Mouse (Mus musculus) heart, embryonic 16.5 days (tissue): ENCODE results near the gene Gatad1. TPM values are rescaled to one million over a fixed set of nuclear protein-coding genes. Genes with fewer than 3 reads are reported as not detected.
"Not testable (repeated sequence)": the region's sequence is repeated elsewhere in the genome, so short reads cannot be mapped to it uniquely, and the experiment has no call there.

Source experiments
- ATAC-seq: fragments of 200-750 bp; cut with Nextera tagmentation; replicated peaks from 2 replicates; pipeline ENCODE4 v1.8.0; 2017; ENCODE audit warnings: moderate number of reproducible peaks; ENCODE audit not compliant: insufficient read depth, low FRiP score; ENCODE audit errors: extremely low read depth
- H3K27ac ChIP-seq: fragments of 300-500 bp; sonication (generic); 2 replicates; pipeline ENCODE4 v1.5.1; 2014; ENCODE audit warnings: mild to moderate bottlenecking, low read length, control low read depth, moderate library complexity
- H3K27me3 ChIP-seq: fragments of 300-500 bp; sonication (generic); 2 replicates; pipeline ENCODE4 v1.6.1; 2014; ENCODE audit warnings: low read length, mixed read lengths; ENCODE audit not compliant: control insufficient read depth, insufficient read depth
- H3K36me3 ChIP-seq: fragments of 300-500 bp; sonication (generic); 2 replicates; pipeline ENCODE4 v1.6.1; 2014; ENCODE audit not compliant: control insufficient read depth, insufficient read depth
- H3K4me1 ChIP-seq: fragments of 300-500 bp; sonication (generic); 2 replicates; pipeline ENCODE4 v1.6.1; 2014; ENCODE audit warnings: low read length, mixed read lengths; ENCODE audit not compliant: control insufficient read depth, insufficient read depth
- H3K4me2 ChIP-seq: fragments of 300-500 bp; sonication (generic); 2 replicates; pipeline ENCODE4 v1.6.1; 2014; ENCODE audit warnings: low read depth, mild to moderate bottlenecking, control low read depth, low read length
- H3K4me3 ChIP-seq: fragments of 300-500 bp; sonication (generic); 2 replicates; pipeline ENCODE4 v1.5.1; 2014; ENCODE audit warnings: mild to moderate bottlenecking, control low read depth, low read length
- H3K9ac ChIP-seq: fragments of 300-500 bp; sonication (generic); 2 replicates; pipeline ENCODE4 v1.6.1; 2014; ENCODE audit warnings: low read length, control low read depth
- H3K9me3 ChIP-seq: fragments of 300-500 bp; sonication (generic); replicated peaks from 2 replicates; pipeline ENCODE4 v1.6.1; 2016; ENCODE audit warnings: low read length; ENCODE audit not compliant: control insufficient read depth
- WGBS: fragments of 180-500 bp; shearing (Covaris S2); extraction: QIAGEN DNeasy Blood & Tissue Kit; methylation state at CpG from one replicate; pipeline ENCODE4 v1.1.7; 2014; 5-methylcytosine and 5-hydroxymethylcytosine counted together
- polyA plus RNA-seq: library from polyadenylated mRNA; unstranded; fragments of >200 nt; fragmentation: Nextera tagmentation; extraction: Ambion mirVana; gene quantifications from 2 replicates; pipeline ENCODE4 v1.2.1, GENCODE M21; 2015

Gatad1 gene
- polyA plus RNA-seq, 1 experiment from 2014 or later: 58.3 TPM

- no peak for ATAC-seq
- Histone ChIP-seq H3K36me3 (peaks cover 22% of the 10 kb centered on the region), H3K4me2 (no peak overlapping the region), H3K4me1 (no peaks in the 10 kb centered on the region), H3K27ac (no peak overlapping the region), H3K9me3 (no peaks in the 10 kb centered on the region), H3K4me3 (no peak overlapping the region), H3K27me3 (no peaks in the 10 kb centered on the region), H3K9ac (no peak overlapping the region)
- WGBS: 89% methylated on average over 5 of the region's 5 CpGs
Measured at GRCm38 (mm10) chr5:3630055-3630454, 26.9 kb downstream of the Gatad1 start.

- no peak for ATAC-seq
- Histone ChIP-seq H3K9ac (no peak overlapping the region), H3K27me3 (no peaks in the 10 kb centered on the region), H3K9me3 (no peaks in the 10 kb centered on the region), H3K4me3 (no peak overlapping the region), H3K4me1 (no peaks in the 10 kb centered on the region), H3K27ac (no peak overlapping the region), H3K36me3 (peaks cover 36% of the 10 kb centered on the region), H3K4me2 (no peak overlapping the region)
- 90% methylated on average over 7 of the region's 7 CpGs for WGBS
Measured at GRCm38 (mm10) chr5:3620486-3620885, 36.5 kb downstream of the Gatad1 start.

DNA sequence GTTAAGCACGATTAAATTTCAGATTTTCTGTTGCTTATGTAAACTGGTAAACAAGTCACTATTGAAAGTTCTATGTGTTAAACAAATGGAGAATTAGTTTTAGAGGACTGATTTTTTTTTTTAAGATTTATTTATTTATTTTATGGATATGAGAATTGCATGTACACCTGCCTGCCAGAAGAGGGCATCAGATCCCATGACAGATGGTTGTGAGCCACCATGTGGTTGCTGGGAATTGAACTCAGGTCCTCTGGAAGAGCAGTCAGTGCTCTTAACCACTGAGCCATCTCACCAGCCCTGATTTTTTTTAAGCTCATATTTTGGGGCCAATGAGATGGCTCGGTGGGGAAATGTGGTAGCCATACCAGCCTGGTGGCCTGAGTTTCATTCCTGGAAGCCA lies 45.1 kb downstream of the Gatad1 start:
- 90% methylated on average over 2 of the region's 2 CpGs for WGBS
- ATAC-seq: not testable (repeated sequence)

DNA sequence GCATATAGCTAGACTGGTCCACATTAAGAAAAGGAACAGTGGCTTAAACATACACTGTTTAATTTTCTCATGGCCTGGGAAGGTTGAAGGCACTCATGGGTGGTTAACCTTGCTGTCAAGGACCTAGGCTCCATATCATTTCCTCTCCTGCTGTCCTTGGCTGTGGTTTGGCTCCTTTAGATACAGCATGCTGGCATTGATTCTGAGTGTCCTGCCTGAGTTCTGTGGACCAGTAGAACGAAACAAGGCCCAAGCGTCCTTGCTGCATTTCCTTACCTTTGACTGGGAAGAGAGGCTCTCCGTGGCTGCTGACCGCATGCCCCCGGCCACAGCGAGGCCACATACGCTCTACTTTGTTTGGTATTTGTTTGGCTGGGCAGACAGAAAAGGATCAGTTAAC lies 47.7 kb downstream of the Gatad1 start:
- Histone ChIP-seq H3K27me3 (no peaks in the 10 kb centered on the region), H3K27ac (no peak overlapping the region), H3K4me2 (no peak overlapping the region), H3K9ac (no peak overlapping the region), H3K4me3 (no peak overlapping the region), H3K36me3 (peaks cover 28% of the 10 kb centered on the region), H3K9me3 (no peaks in the 10 kb centered on the region), H3K4me1 (no peaks in the 10 kb centered on the region)
- ATAC-seq: no peak
- 93% methylated on average over 7 of the region's 7 CpGs for WGBS

More for the DNA sequence above, 45.1 kb downstream of the Gatad1 start:
- H3K4me1 ChIP-seq, H3K9me3 ChIP-seq, H3K27me3 ChIP-seq, H3K4me3 ChIP-seq, H3K9ac ChIP-seq, H3K4me2 ChIP-seq, H3K27ac ChIP-seq: not testable (repeated sequence)
- peaks cover 22% of the 10 kb centered on the region for H3K36me3 ChIP-seq

- Histone ChIP-seq H3K9me3 (no peaks in the 10 kb centered on the region), H3K4me3 (no peak overlapping the region), H3K27me3 (no peaks in the 10 kb centered on the region), H3K36me3 (peaks cover 30% of the 10 kb centered on the region), H3K4me2 (no peak overlapping the region), H3K27ac (no peak overlapping the region), H3K9ac (no peak overlapping the region), H3K4me1 (no peaks in the 10 kb centered on the region)
- no peak for ATAC-seq
- WGBS: 93% methylated on average over 9 of the region's 9 CpGs
Measured at GRCm38 (mm10) chr5:3607114-3607513, 49.9 kb downstream of the Gatad1 start.

GRCm38 (mm10) chr5:3600790-3601189 lies 56.2 kb downstream of the Gatad1 start:
- Histone ChIP-seq H3K4me2 (no peak overlapping the region), H3K36me3 (peaks cover 10% of the 10 kb centered on the region), H3K27ac (no peak overlapping the region), H3K27me3 (no peaks in the 10 kb centered on the region), H3K4me3 (no peak overlapping the region), H3K9ac (no peak overlapping the region), H3K4me1 (peaks cover 7% of the 10 kb centered on the region), H3K9me3 (no peaks in the 10 kb centered on the region)
- 80% methylated on average over 3 of the region's 3 CpGs for WGBS
- no peak for ATAC-seq

- Histone ChIP-seq H3K27ac (no peak overlapping the region), H3K4me2 (no peak overlapping the region), H3K9me3 (no peaks in the 10 kb centered on the region), H3K36me3 (peaks cover 5% of the 10 kb centered on the region), H3K4me1 (peaks cover 9% of the 10 kb centered on the region), H3K9ac (no peak overlapping the region), H3K4me3 (no peak overlapping the region), H3K27me3 (no peaks in the 10 kb centered on the region)
- ATAC-seq: no peak
- 66% methylated on average over 1 of the region's 1 CpGs for WGBS
Measured at GRCm38 (mm10) chr5:3600298-3600697, 56.7 kb downstream of the Gatad1 start.

DNA sequence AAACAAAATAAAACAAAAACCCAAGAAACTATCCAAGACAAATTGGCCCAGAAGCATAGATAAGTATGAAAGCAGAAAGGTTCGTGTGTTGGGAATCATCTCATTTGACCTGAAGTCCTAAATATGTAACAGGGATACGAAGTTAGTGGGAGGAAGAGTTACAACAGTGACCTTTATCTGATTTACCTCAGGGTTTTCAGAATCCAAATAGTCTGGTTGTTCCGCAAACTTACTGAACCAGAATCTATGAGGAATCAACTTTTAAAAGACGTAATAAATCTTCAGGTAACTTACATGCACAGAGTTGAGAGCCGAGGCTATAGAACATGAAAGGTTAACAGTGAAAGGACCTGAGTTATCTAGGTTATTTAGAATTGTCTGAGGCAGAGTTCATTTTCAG lies 58.2 kb downstream of the Gatad1 start:
- H3K27ac ChIP-seq: no peak overlapping the region
- no peak overlapping the region for H3K4me3 ChIP-seq
- peaks cover 16% of the 10 kb centered on the region for H3K4me1 ChIP-seq
- H3K4me2 ChIP-seq: no peak overlapping the region
- no peak for ATAC-seq
- no peaks in the 10 kb centered on the region for H3K27me3 ChIP-seq
- H3K36me3 ChIP-seq: peaks cover 1% of the 10 kb centered on the region; the same call in 1 of the 2 replicates
- H3K9ac ChIP-seq: no peak overlapping the region
- no peaks in the 10 kb centered on the region for H3K9me3 ChIP-seq
- WGBS: 87% methylated on average over 5 of the region's 5 CpGs

- ATAC-seq: no peak
- H3K36me3 ChIP-seq: no peaks in the 10 kb centered on the region
- no peaks in the 10 kb centered on the region for H3K27me3 ChIP-seq
- no peak overlapping the region for H3K27ac ChIP-seq
- H3K4me1 ChIP-seq: peaks cover 16% of the 10 kb centered on the region
- H3K9me3 ChIP-seq: no peaks in the 10 kb centered on the region
- H3K4me2 ChIP-seq: peak overlapping the region; percentile 92
- peak overlapping the region; percentile 98 for H3K4me3 ChIP-seq
- H3K9ac ChIP-seq: no peak overlapping the region
Measured at GRCm38 (mm10) chr5:3597171-3597570, 59.8 kb downstream of the Gatad1 start.

DNA sequence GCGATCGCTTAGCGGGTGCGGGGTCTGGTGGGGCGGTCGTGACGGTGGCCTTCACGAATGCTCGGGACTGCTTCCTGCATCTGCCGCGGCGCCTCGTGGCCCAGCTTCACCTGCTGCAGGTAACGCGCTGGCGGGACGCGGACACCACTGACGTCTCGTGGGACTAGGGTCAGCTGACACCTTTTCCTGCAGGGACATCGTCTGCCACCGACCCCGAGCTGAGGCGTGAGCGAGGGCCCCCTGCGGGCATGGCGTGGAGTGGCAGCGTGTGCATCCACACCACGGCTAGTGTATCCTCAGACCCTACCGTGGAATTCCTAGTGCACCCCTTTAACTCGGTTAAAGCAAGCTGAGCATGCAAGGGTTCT lies 60.6 kb downstream of the Gatad1 start, which contains the start of gene Rbm48:
Rbm48 (minus strand) TSS at position 187 of the 368 bp plus-strand sequence.
- under 1% methylated on average over 31 of the region's 31 CpGs for WGBS
- H3K4me1 ChIP-seq: peaks cover 16% of the 10 kb centered on the region
- H3K27me3 ChIP-seq: no peaks in the 10 kb centered on the region
- peak within 1 kb of the TSS; percentile 81 for H3K9ac ChIP-seq
- peak within 1 kb of the TSS; percentile 98 for H3K4me3 ChIP-seq
- no peaks in the 10 kb centered on the region for H3K9me3 ChIP-seq
- H3K36me3 ChIP-seq: peaks cover 2% of the 10 kb centered on the region; the same call in 1 of the 2 replicates
- ATAC-seq: peak; percentile 79
- peak within 1 kb of the TSS; percentile 73 for H3K27ac ChIP-seq
- peak within 1 kb of the TSS; percentile 92 for H3K4me2 ChIP-seq
